Mouse (Mus musculus): Measurements from ENCODE around the gene Tnnt2. TPM values are rescaled to one million over a fixed set of nuclear protein-coding genes. Genes with fewer than 3 reads are reported as not detected.

Tnnt2 gene
- polyA plus RNA-seq, 1 experiment, result 2.8 TPM

DNA sequence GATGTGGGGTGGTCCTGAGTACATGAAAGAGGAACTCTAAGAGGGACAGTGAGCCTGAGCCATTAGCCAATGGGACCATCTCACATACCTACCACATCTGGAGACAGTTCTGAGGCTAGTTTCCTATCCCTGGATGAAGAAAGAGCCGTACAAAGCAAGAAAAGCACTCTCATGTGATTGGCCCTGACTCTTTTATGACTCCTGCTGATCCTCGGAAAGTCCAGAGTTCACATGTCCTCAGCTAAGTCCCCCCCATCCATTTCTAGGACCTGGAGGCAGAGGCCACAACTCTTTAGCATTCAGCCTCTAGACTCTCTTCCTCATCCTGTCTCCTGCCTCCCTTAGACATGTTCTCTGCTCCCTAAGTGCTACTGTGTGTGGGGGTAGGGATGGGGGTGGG lies 41.1 kb downstream of the Tnnt2 start:
- no peak for DNase-seq
- H3K27me3 ChIP-seq (ENCODE audit: control insufficient read depth, insufficient read depth, low read length), result no peaks in the 10 kb centered on the region
- H3K4me3 ChIP-seq (replicated peaks; ENCODE audit: insufficient read depth, low read depth, low read length), result no peak overlapping the region
- no peak for TF ChIP-seq POLR2A (IDR thresholded peaks at IDR 0.05; ENCODE audit: borderline replicate concordance, insufficient read depth, low read length)
- TF ChIP-seq CTCF (IDR thresholded peaks at IDR 0.05; ENCODE audit: borderline replicate concordance, insufficient read depth, low read depth, low read length), result no peak
- 76% methylated on average over 2 of the region's 2 CpGs for WGBS
- H3K4me1 ChIP-seq (ENCODE audit: control insufficient read depth, insufficient read depth, low read length), result no peaks in the 10 kb centered on the region
- no peak overlapping the region for H3K27ac ChIP-seq (ENCODE audit: insufficient read depth, low read length)

DNA sequence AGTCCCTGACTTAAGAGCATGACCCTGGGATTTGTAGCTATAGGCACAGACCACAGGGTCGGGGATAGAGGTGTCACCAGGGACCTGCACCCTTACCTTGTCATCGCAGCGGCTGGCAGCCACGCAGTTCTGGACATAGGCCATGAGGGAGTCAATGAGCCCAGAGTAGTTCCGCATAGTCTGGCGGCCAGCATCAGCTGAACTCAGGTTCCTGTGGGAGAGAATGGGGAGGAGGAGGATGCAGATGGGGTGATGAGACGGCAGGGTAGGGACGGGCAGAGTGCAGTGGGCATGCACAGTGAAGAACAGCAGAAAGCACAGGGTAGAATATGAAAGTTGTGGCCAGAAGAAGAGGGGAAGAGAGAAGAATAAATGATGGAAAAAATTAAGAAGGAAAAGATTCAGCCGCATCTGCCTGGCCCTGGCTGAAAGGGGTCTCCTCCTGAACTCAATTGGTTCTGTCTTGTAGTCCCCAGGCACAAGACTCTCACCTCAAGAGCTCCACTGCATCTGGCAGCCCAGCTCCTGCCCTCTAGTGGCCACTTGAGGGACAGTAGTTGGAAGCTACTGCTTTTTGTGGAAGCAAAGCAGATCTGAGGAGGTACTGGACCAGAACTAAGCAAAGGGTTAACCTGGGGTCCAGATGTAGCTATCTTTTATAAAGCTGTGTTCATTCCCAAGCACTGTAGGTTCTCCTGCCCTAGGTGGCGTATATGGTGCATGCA lies 46.4 kb downstream of the Tnnt2 start:
- Histone ChIP-seq H3K4me3 (replicated peaks; ENCODE audit: insufficient read depth, low read depth, low read length) (no peak overlapping the region), H3K4me1 (ENCODE audit: control insufficient read depth, insufficient read depth, low read length) (no peaks in the 10 kb centered on the region), H3K27me3 (ENCODE audit: control insufficient read depth, insufficient read depth, low read length) (no peaks in the 10 kb centered on the region), H3K27ac (ENCODE audit: insufficient read depth, low read length) (no peak overlapping the region)
- 59% methylated on average over 10 of the region's 10 CpGs for WGBS
- DNase-seq, result peak; percentile 30 to 39
- peak; percentile 67 for TF ChIP-seq CTCF (IDR thresholded peaks at IDR 0.05; ENCODE audit: borderline replicate concordance, insufficient read depth, low read depth, low read length)
- no peak for TF ChIP-seq POLR2A (IDR thresholded peaks at IDR 0.05; ENCODE audit: borderline replicate concordance, insufficient read depth, low read length)

GRCm38 (mm10) chr1:135889461-135890185 lies 53.5 kb downstream of the Tnnt2 start:
- DNase-seq, result no peak
- Histone ChIP-seq H3K4me1 (ENCODE audit: control insufficient read depth, insufficient read depth, low read length) (no peaks in the 10 kb centered on the region), H3K4me3 (replicated peaks; ENCODE audit: insufficient read depth, low read depth, low read length) (no peak overlapping the region), H3K27me3 (ENCODE audit: control insufficient read depth, insufficient read depth, low read length) (no peaks in the 10 kb centered on the region), H3K27ac (ENCODE audit: insufficient read depth, low read length) (no peak overlapping the region)
- WGBS, result 41% methylated on average over 20 of the region's 20 CpGs
- TF ChIP-seq POLR2A (IDR thresholded peaks at IDR 0.05; ENCODE audit: borderline replicate concordance, insufficient read depth, low read length), result no peak
- no peak for TF ChIP-seq CTCF (IDR thresholded peaks at IDR 0.05; ENCODE audit: borderline replicate concordance, insufficient read depth, low read depth, low read length)

GRCm38 (mm10) chr1:135891424-135892216 lies 55.5 kb downstream of the Tnnt2 start:
- Histone ChIP-seq H3K27ac (ENCODE audit: insufficient read depth, low read length) (no peak overlapping the region), H3K4me3 (replicated peaks; ENCODE audit: insufficient read depth, low read depth, low read length) (no peak overlapping the region), H3K27me3 (ENCODE audit: control insufficient read depth, insufficient read depth, low read length) (no peaks in the 10 kb centered on the region), H3K4me1 (ENCODE audit: control insufficient read depth, insufficient read depth, low read length) (no peaks in the 10 kb centered on the region)
- DNase-seq, result no peak
- TF ChIP-seq CTCF (IDR thresholded peaks at IDR 0.05; ENCODE audit: borderline replicate concordance, insufficient read depth, low read depth, low read length) (no peak), POLR2A (IDR thresholded peaks at IDR 0.05; ENCODE audit: borderline replicate concordance, insufficient read depth, low read length) (no peak)
- 69% methylated on average over 11 of the region's 11 CpGs for WGBS

GRCm38 (mm10) chr1:135892233-135892632 lies 56.1 kb downstream of the Tnnt2 start:
- TF ChIP-seq POLR2A (IDR thresholded peaks at IDR 0.05; ENCODE audit: borderline replicate concordance, insufficient read depth, low read length), result no peak
- no peak for TF ChIP-seq CTCF (IDR thresholded peaks at IDR 0.05; ENCODE audit: borderline replicate concordance, insufficient read depth, low read depth, low read length)
- Histone ChIP-seq H3K27ac (ENCODE audit: insufficient read depth, low read length) (no peak overlapping the region), H3K4me3 (replicated peaks; ENCODE audit: insufficient read depth, low read depth, low read length) (no peak overlapping the region), H3K27me3 (ENCODE audit: control insufficient read depth, insufficient read depth, low read length) (no peaks in the 10 kb centered on the region), H3K4me1 (ENCODE audit: control insufficient read depth, insufficient read depth, low read length) (no peaks in the 10 kb centered on the region)
- WGBS, result 72% methylated on average over 6 of the region's 6 CpGs
- no peak for DNase-seq

DNA sequence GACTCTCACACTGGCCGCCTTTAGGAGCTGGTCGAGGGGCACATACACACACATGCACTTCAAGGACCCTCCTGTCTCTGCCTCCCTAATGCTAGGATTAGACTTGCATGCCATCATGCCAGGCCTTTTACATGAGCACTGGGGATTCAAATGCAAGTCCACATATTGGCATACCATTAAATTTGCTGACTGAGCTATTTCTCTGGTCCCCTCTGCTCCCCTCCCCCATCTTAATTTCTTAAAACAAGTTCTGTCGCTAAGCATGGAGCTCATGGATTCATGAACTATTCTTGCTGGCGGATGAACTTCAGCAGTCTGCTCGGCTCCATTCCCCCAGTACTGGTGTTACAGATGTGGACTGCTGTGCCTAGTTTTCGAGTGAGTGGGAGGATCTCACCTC lies 56.6 kb downstream of the Tnnt2 start:
- no peak for TF ChIP-seq POLR2A (IDR thresholded peaks at IDR 0.05; ENCODE audit: borderline replicate concordance, insufficient read depth, low read length)
- no peak for TF ChIP-seq CTCF (IDR thresholded peaks at IDR 0.05; ENCODE audit: borderline replicate concordance, insufficient read depth, low read depth, low read length)
- Histone ChIP-seq H3K27ac (ENCODE audit: insufficient read depth, low read length) (no peak overlapping the region), H3K27me3 (ENCODE audit: control insufficient read depth, insufficient read depth, low read length) (no peaks in the 10 kb centered on the region), H3K4me3 (replicated peaks; ENCODE audit: insufficient read depth, low read depth, low read length) (no peak overlapping the region), H3K4me1 (ENCODE audit: control insufficient read depth, insufficient read depth, low read length) (no peaks in the 10 kb centered on the region)
- WGBS, result 82% methylated on average over 6 of the region's 6 CpGs
- no peak for DNase-seq

DNA sequence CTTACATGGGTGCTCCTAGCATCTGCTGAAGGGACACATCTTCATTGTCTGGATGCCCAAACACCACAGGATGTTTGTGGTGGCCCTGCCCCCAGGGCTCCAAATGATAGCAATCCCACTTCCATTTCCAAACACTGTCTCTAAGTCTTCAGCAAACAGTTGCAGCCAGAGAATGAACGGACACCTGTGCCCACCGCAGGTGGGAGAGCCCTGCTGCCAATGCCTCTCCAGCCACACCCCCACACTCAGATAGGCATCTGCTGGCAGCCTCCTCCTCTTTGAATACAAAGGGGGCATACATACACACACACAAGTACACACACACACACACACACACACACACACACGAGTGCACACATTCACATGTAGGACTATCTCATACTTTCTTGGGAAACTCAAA lies 57.2 kb downstream of the Tnnt2 start:
- Histone ChIP-seq H3K4me1 (ENCODE audit: control insufficient read depth, insufficient read depth, low read length) (no peaks in the 10 kb centered on the region), H3K4me3 (replicated peaks; ENCODE audit: insufficient read depth, low read depth, low read length) (no peak overlapping the region), H3K27ac (ENCODE audit: insufficient read depth, low read length) (no peak overlapping the region), H3K27me3 (ENCODE audit: control insufficient read depth, insufficient read depth, low read length) (no peaks in the 10 kb centered on the region)
- DNase-seq, result peak; percentile 37 to 55
- TF ChIP-seq CTCF (IDR thresholded peaks at IDR 0.05; ENCODE audit: borderline replicate concordance, insufficient read depth, low read depth, low read length) (no peak), POLR2A (IDR thresholded peaks at IDR 0.05; ENCODE audit: borderline replicate concordance, insufficient read depth, low read length) (no peak)
- 42% methylated on average over 3 of the region's 3 CpGs for WGBS

Data from cerebellum, adult 2 months (tissue).